Mouse (Mus musculus): ENCODE measurements at regions not wholly inside any gene's neighbourhood (a gene's known extent, or its start where the extent isn't known, plus 50 kb on each side); places are given as distances from the start of the nearest gene placed in this dataset.

DNA sequence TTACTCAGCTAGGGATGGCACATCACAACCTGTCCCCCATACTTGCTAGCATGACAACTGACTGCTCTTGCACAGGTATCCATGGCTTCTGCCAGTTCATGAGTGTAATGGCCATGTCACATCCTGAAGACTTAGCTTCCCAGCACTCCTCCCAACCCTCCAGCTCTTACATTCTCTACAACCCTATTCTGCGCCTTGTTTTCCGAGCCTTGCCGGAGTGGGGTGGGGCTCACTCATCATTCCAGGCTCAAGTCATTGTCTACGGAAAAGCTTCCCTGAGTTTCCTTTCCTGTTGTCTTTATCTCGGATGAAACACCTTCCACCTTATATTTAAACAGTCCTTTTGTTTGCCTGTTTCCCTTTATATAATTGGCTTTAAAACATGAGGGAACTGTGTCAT is 69.6 kb downstream of the Prdm13 start:
- no peak for DNase-seq
- intact Hi-C loops (cut with DNase I), result no loop called here

DNA sequence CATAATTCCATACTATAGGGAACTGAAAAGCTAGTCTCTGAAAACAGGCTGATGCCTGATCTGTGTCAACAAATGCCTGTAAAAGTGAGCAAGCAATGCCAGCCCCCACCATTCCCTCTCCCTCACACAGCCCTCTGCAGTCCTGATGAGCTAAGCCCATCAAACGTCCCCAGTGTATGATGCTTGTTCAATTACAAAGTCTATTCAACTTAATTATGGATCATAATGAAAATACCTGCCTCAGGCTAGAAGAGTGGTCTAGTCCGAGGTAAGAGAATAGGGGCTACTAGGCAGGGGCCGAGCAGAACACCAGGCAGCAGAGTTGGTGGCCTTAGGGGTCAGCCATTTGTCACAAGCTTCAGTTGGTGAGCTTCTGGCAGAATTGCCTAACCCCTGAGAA is 71.3 kb downstream of the Prdm13 start:
- intact Hi-C loops (cut with DNase I), result no loop called here
- no peak for DNase-seq

DNA sequence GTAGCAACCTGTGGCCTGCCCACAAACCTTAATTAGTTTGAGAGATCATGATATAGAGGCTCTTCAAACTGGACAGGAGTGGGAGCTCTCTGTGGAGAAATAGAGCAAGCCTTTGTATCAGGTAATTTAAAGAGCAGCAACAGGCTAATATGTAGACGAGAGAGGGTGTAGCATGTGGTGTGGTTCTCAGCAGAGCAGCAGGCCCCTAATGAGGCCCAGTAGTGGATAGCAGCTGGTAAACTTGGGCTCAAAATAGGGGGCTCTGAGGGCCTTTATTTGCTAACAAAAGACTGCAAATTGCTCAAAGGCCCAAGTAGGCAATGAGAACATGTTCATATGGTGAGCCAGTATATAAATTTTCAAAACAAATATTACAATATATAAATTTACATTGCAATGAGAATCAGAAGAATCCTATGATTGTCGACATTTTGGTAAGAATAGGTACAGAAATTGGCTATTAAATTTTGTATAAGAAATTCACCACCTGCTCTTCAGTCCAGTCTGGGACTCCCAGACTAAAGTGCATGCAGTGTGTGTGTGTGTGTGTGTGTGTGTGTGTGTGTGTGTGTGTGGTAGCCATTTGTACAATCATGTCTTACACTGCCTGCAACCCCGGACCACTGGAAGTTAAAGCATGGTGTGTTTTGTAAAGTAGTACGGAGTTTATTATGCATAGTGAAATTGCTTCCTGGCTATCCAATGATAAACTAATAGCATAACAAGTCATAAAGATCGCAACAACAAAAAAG is 74.1 kb downstream of the Prdm13 start:
- DNase-seq, result no peak
- intact Hi-C loops (cut with DNase I), result no loop called here

- intact Hi-C loops (cut with DNase I), result no loop called here
- no peak for DNase-seq
Observed at GRCm38 (mm10) chr4:21598024-21598423, 87.7 kb downstream of the Prdm13 start.

GRCm38 (mm10) chr4:21547771-21548170 is 138.0 kb downstream of the Prdm13 start:
- intact Hi-C loops (cut with DNase I), result no loop called here
- no peak for DNase-seq

DNA sequence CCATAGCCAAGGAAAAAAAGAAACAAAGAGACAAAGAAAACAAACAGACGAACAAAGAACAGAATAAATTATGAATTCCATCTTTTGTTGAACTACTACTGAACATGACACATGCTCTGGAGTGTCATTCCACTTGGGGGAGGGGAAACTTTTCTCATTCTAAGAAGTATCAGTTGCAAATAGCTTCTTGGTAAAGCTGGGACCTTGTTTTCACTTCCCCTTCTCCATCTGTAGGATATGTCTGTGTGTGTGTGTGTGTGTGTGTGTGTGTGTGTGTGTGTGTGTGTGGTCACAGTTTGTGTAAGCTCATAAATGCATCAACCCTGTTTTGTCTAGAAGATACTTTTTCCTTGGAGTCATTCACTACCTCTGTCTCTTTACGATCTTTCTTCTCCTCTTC is 146.2 kb downstream of the Prdm13 start:
- DNase-seq, result no peak
- intact Hi-C loops (cut with DNase I), result loop anchor here (5.0 kb wide), 1 partner anchor 158 kb away; no protein-coding TSS in a partner anchor

GRCm38 (mm10) chr4:21535973-21536372 is 149.8 kb downstream of the Prdm13 start:
- DNase-seq, result no peak
- intact Hi-C loops (cut with DNase I), result loop anchor here (2.0 to 5.0 kb wide), 2 partner anchors 161 to 277 kb away; no protein-coding TSS in a partner anchor

GRCm38 (mm10) chr4:21532186-21532585 is 153.6 kb downstream of the Prdm13 start:
- DNase-seq, result no peak

More at GRCm38 (mm10) chr4:21532186-21532585, 153.6 kb downstream of the Prdm13 start:
- intact Hi-C loops (cut with DNase I), result no loop called here

Data from heart, postnatal 14 days (tissue).